Mouse (Mus musculus): ENCODE results near the gene Acsbg2. TPM values are rescaled to one million over a fixed set of nuclear protein-coding genes. Genes with fewer than 3 reads are reported as not detected.

Acsbg2 gene
- polyA plus RNA-seq, 1 experiment from 2014 or later, result not detected

DNA sequence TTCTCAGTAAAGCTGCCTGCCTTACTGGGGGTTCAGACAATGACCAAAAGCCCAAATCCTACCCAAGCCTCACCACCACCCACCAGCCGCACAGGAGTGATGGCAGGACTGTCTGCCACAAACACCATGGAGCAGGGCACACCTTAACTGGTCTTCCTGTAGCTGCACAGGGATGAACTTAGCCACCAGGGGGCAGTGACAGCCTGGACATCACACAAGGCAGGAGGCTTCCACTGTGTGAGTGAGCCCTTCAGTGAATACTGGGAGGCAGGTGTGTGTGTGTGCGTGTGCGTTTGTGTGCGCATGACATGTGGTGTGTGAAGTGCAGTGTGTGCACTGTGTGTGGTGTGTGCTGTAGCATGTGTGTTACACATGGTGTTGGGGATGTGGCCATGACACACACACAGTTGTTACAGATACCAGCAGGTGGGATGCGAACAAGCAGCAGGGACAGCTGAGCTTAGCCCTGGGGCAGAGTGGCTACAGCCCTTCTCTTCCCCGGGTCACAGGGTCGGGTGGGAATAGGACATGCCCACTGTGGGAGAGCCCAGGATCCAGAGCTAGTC is 23.5 kb upstream of the Acsbg2 start:
- H3K4me3 ChIP-seq (replicated peaks; ENCODE audit: low read length), result no peak overlapping the region
- H3K27ac ChIP-seq (ENCODE audit: low read length), result peak overlapping the region; percentile 79; the same call in 1 of the 2 replicates
- peaks cover 39% of the 10 kb centered on the region for H3K36me3 ChIP-seq (ENCODE audit: control insufficient read depth, insufficient read depth)
- 80% methylated on average over 7 of the region's 7 CpGs for WGBS
- H3K4me2 ChIP-seq (ENCODE audit: low read length), result no peak overlapping the region
- H3K27me3 ChIP-seq (replicated peaks; ENCODE audit: control insufficient read depth, insufficient read depth, low read length), result no peaks in the 10 kb centered on the region
- ATAC-seq, result peak; percentile 53
- H3K9ac ChIP-seq (replicated peaks; ENCODE audit: low read depth, low read length), result no peak overlapping the region
- peaks cover 20% of the 10 kb centered on the region for H3K4me1 ChIP-seq (replicated peaks; ENCODE audit: control insufficient read depth, insufficient read depth, low read length)
- no peaks in the 10 kb centered on the region for H3K9me3 ChIP-seq (ENCODE audit: control insufficient read depth, low read length)

GRCm38 (mm10) chr17:56896513-56897129 is 22.4 kb upstream of the Acsbg2 start:
- H3K4me2 ChIP-seq (ENCODE audit: low read length), result no peak overlapping the region
- peaks cover 20% of the 10 kb centered on the region for H3K4me1 ChIP-seq (replicated peaks; ENCODE audit: control insufficient read depth, insufficient read depth, low read length)
- peak overlapping the region; percentile 32 for H3K9ac ChIP-seq (replicated peaks; ENCODE audit: low read depth, low read length)
- H3K27me3 ChIP-seq (replicated peaks; ENCODE audit: control insufficient read depth, insufficient read depth, low read length), result no peaks in the 10 kb centered on the region
- peak; percentile 77 for ATAC-seq
- WGBS, result 59% methylated on average over 6 of the region's 6 CpGs
- peaks cover 43% of the 10 kb centered on the region for H3K36me3 ChIP-seq (ENCODE audit: control insufficient read depth, insufficient read depth)
- peak overlapping the region; percentile 79 for H3K27ac ChIP-seq (ENCODE audit: low read length)
- no peak overlapping the region for H3K4me3 ChIP-seq (replicated peaks; ENCODE audit: low read length)
- no peaks in the 10 kb centered on the region for H3K9me3 ChIP-seq (ENCODE audit: control insufficient read depth, low read length)

DNA sequence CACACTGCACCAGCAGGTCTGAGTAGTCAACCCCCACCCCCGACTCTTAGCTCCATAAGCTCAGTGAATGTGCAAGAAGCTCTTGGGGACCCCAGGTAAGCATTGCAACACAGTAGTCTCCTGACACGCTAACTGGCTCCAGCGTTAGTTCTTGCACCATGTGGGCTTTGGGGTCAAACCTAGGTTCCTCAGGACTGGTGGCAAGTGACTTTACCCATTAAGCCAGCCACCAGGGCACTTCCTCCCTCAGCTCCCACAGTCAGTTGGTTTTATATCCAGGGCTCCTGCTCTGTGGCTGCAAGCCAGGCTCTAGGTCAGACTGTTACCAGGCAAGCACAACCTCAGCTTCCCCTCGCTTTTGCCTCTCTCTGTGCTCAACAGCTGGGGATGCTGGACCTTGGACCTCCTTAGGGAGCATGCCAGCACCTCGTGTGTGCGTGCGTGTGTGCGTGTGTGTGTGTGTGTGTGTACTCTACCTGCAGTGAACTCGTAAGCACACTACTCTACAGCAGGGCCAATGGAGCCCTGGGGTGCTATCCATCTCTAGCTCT is 21.2 kb upstream of the Acsbg2 start:
- 0 out of 2 replicates have a peak, but pooled peaks cover 3% of the 10 kb centered on the region for H3K9me3 ChIP-seq (ENCODE audit: control insufficient read depth, low read length)
- H3K27ac ChIP-seq (ENCODE audit: low read length), result no peak overlapping the region
- H3K4me1 ChIP-seq (replicated peaks; ENCODE audit: control insufficient read depth, insufficient read depth, low read length), result peaks cover 20% of the 10 kb centered on the region
- peaks cover 41% of the 10 kb centered on the region for H3K36me3 ChIP-seq (ENCODE audit: control insufficient read depth, insufficient read depth)
- ATAC-seq, result no peak
- no peak overlapping the region for H3K4me2 ChIP-seq (ENCODE audit: low read length)
- no peaks in the 10 kb centered on the region for H3K27me3 ChIP-seq (replicated peaks; ENCODE audit: control insufficient read depth, insufficient read depth, low read length)
- 92% methylated on average over 9 of the region's 9 CpGs for WGBS
- H3K4me3 ChIP-seq (replicated peaks; ENCODE audit: low read length), result no peak overlapping the region
- no peak overlapping the region for H3K9ac ChIP-seq (replicated peaks; ENCODE audit: low read depth, low read length)

DNA sequence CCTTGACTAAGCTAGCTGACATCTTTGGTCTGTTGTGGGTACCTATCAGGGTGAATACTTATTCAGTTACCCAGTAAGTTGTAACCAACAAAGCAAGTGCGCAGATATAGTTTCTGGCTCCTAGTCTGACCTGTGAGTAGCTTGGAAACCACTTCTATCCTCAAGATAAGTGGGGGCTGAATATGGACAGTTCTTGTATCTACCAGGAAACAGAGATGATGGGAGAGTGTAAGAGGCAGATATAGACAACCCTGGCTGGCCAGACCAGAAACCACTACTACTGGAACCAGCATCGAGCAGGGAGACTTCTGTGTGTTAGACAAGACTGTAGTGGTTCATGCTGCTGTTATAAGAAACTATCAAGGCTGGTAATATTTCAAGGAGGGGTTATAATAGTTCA is 15.8 kb upstream of the Acsbg2 start:
- Histone ChIP-seq H3K9ac (replicated peaks; ENCODE audit: low read depth, low read length) (no peak overlapping the region), H3K4me3 (replicated peaks; ENCODE audit: low read length) (no peak overlapping the region), H3K27ac (ENCODE audit: low read length) (no peak overlapping the region), H3K9me3 (ENCODE audit: control insufficient read depth, low read length) (0 out of 2 replicates have a peak, but pooled peaks cover 3% of the 10 kb centered on the region), H3K4me1 (replicated peaks; ENCODE audit: control insufficient read depth, insufficient read depth, low read length) (no peaks in the 10 kb centered on the region), H3K36me3 (ENCODE audit: control insufficient read depth, insufficient read depth) (peaks cover 40% of the 10 kb centered on the region), H3K4me2 (ENCODE audit: low read length) (no peak overlapping the region), H3K27me3 (replicated peaks; ENCODE audit: control insufficient read depth, insufficient read depth, low read length) (no peaks in the 10 kb centered on the region)
- ATAC-seq, result no peak
- 98% methylated on average over 2 of the region's 2 CpGs for WGBS

- ATAC-seq, result no peak
- no peak overlapping the region for H3K9ac ChIP-seq (replicated peaks; ENCODE audit: low read depth, low read length)
- peaks cover 24% of the 10 kb centered on the region for H3K36me3 ChIP-seq (ENCODE audit: control insufficient read depth, insufficient read depth)
- no peak overlapping the region for H3K4me2 ChIP-seq (ENCODE audit: low read length)
- 0 out of 2 replicates have a peak, but pooled peaks cover 3% of the 10 kb centered on the region for H3K9me3 ChIP-seq (ENCODE audit: control insufficient read depth, low read length)
- 76% methylated on average over 2 of the region's 3 CpGs for WGBS
- H3K27ac ChIP-seq (ENCODE audit: low read length), result no peak overlapping the region
- no peaks in the 10 kb centered on the region for H3K4me1 ChIP-seq (replicated peaks; ENCODE audit: control insufficient read depth, insufficient read depth, low read length)
- no peaks in the 10 kb centered on the region for H3K27me3 ChIP-seq (replicated peaks; ENCODE audit: control insufficient read depth, insufficient read depth, low read length)
- no peak overlapping the region for H3K4me3 ChIP-seq (replicated peaks; ENCODE audit: low read length)
These were observed 13.8 kb upstream of the Acsbg2 start for GRCm38 (mm10) chr17:56888050-56888449.

DNA sequence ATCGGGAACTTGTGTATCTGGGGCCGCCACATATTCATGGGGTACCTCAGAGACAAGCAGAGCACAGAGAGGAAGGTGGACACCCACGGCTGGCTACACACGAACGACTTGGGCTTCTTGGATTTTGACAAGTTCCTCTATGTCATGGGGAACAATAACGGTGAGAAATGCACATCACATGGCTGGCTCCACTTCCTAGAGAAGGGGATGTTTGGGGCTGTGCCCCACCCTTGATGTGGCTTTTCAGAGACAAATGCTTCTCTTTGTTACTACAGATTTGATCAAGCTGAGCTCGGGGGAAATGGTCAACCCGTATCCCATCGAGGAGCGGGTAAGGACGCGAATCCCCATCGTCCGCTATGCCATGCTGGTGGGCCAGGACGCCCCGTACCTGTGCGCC is 10.6 kb upstream of the Acsbg2 start:
- 92% methylated on average over 17 of the region's 17 CpGs for WGBS
- Histone ChIP-seq H3K27ac (ENCODE audit: low read length) (no peak overlapping the region), H3K27me3 (replicated peaks; ENCODE audit: control insufficient read depth, insufficient read depth, low read length) (no peaks in the 10 kb centered on the region), H3K4me2 (ENCODE audit: low read length) (no peak overlapping the region), H3K4me3 (replicated peaks; ENCODE audit: low read length) (no peak overlapping the region), H3K36me3 (ENCODE audit: control insufficient read depth, insufficient read depth) (peaks cover 7% of the 10 kb centered on the region; the same call in 1 of the 2 replicates), H3K4me1 (replicated peaks; ENCODE audit: control insufficient read depth, insufficient read depth, low read length) (no peaks in the 10 kb centered on the region), H3K9me3 (ENCODE audit: control insufficient read depth, low read length) (no peaks in the 10 kb centered on the region), H3K9ac (replicated peaks; ENCODE audit: low read depth, low read length) (no peak overlapping the region)
- no peak for ATAC-seq

DNA sequence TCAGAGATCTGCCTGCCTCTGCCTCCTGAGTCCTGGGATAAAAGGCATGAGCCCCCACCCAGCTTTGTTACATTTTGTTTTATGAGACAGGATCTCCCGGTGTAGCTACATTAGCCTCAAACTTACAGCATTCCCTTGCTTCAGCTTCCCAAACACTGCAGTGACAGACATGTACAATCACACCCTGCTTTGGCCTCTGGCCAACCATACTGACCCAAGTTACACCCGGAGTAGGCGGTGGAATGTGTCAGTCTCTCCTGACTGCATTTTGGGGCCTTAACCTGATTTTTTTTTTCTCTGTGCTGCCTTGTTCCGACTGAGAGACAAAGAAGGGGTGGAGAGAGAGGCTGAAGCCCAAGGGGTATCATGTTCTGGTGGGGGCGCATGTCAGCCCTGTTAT is 10.1 kb upstream of the Acsbg2 start:
- no peaks in the 10 kb centered on the region for H3K4me1 ChIP-seq (replicated peaks; ENCODE audit: control insufficient read depth, insufficient read depth, low read length)
- 77% methylated on average over 5 of the region's 5 CpGs for WGBS
- no peak overlapping the region for H3K4me3 ChIP-seq (replicated peaks; ENCODE audit: low read length)
- ATAC-seq, result no peak
- H3K4me2 ChIP-seq (ENCODE audit: low read length), result no peak overlapping the region
- peaks cover 7% of the 10 kb centered on the region; the same call in 1 of the 2 replicates for H3K36me3 ChIP-seq (ENCODE audit: control insufficient read depth, insufficient read depth)
- H3K9ac ChIP-seq (replicated peaks; ENCODE audit: low read depth, low read length), result no peak overlapping the region
- no peaks in the 10 kb centered on the region for H3K9me3 ChIP-seq (ENCODE audit: control insufficient read depth, low read length)
- H3K27ac ChIP-seq (ENCODE audit: low read length), result no peak overlapping the region
- no peaks in the 10 kb centered on the region for H3K27me3 ChIP-seq (replicated peaks; ENCODE audit: control insufficient read depth, insufficient read depth, low read length)

DNA sequence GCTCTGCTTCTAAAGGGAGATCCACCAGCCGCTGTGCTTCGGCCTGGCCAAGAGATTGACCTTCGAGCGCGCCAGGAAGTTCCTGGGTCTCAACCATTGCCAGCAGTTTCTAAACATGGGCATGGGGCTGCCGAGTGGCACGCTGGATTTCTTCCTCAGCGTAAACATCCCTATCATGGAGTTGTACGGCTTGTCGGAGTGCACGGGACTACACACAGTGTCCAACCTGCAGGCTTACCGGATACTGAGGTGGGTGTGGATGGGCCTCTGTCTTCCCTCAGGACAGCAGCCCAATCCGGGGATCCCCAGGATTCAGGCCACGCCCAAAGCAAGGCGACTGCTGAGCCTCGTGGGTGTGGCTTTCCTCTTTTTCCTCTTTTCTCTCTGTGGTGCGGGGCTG is 9.4 kb upstream of the Acsbg2 start:
- 44% methylated on average over 17 of the region's 17 CpGs for WGBS
- Histone ChIP-seq H3K27ac (ENCODE audit: low read length) (no peak overlapping the region), H3K4me3 (replicated peaks; ENCODE audit: low read length) (no peak overlapping the region), H3K27me3 (replicated peaks; ENCODE audit: control insufficient read depth, insufficient read depth, low read length) (no peaks in the 10 kb centered on the region), H3K9ac (replicated peaks; ENCODE audit: low read depth, low read length) (no peak overlapping the region), H3K4me2 (ENCODE audit: low read length) (peak overlapping the region; percentile 18; the same call in 1 of the 2 replicates), H3K4me1 (replicated peaks; ENCODE audit: control insufficient read depth, insufficient read depth, low read length) (no peaks in the 10 kb centered on the region), H3K9me3 (ENCODE audit: control insufficient read depth, low read length) (no peaks in the 10 kb centered on the region), H3K36me3 (ENCODE audit: control insufficient read depth, insufficient read depth) (peaks cover 2% of the 10 kb centered on the region; the same call in 1 of the 2 replicates)
- no peak for ATAC-seq

DNA sequence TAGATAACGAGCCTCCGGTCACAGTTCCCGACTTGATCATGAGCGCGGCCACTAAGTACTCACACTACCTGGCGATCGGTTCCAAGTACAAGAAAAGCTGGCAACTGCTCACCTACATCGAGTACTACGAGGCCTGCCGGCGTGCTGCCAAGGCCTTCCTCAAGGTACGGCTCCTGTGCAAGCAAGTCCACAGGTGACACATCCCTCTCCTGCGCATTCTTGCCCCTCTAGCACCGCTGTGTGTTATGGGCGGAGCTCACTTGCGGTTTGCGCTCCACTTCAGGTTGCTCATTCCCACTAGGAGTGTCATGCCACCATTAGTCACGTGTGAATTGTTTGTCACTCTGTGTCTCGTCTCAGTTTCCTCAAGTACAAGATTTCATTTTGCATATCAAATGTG is 3.2 kb upstream of the Acsbg2 start:
- H3K9ac ChIP-seq (replicated peaks; ENCODE audit: low read depth, low read length), result no peak overlapping the region
- no peaks in the 10 kb centered on the region for H3K9me3 ChIP-seq (ENCODE audit: control insufficient read depth, low read length)
- WGBS, result 89% methylated on average over 19 of the region's 19 CpGs
- no peak overlapping the region for H3K4me2 ChIP-seq (ENCODE audit: low read length)
- H3K4me3 ChIP-seq (replicated peaks; ENCODE audit: low read length), result no peak overlapping the region
- H3K36me3 ChIP-seq (ENCODE audit: control insufficient read depth, insufficient read depth), result no peaks in the 10 kb centered on the region
- no peaks in the 10 kb centered on the region for H3K27me3 ChIP-seq (replicated peaks; ENCODE audit: control insufficient read depth, insufficient read depth, low read length)
- H3K4me1 ChIP-seq (replicated peaks; ENCODE audit: control insufficient read depth, insufficient read depth, low read length), result no peaks in the 10 kb centered on the region
- no peak for ATAC-seq
- no peak overlapping the region for H3K27ac ChIP-seq (ENCODE audit: low read length)

Measured in forebrain, embryonic 16.5 days (tissue).